Mouse (Mus musculus) embryonic facial prominence, embryonic 14.5 days (tissue): Measurements from ENCODE around the gene Fam227b. TPM values are rescaled to one million over a fixed set of nuclear protein-coding genes. Genes with fewer than 3 reads are reported as not detected.
A peak's percentile ranks its signal among the peaks of the same experiment; 100 is the strongest.

Source experiments
- ATAC-seq: fragments of 200-750 bp; cut with Nextera tagmentation; 2 replicates; pipeline ENCODE4 v1.8.0; 2017; ENCODE audit warnings: low read depth, moderate number of reproducible peaks, moderate TSS enrichment
- DNase-seq: peaks from one replicate; pipeline ENCODE4 v3.0.0-alpha.2; 2015; ENCODE audit warnings: low spot score
- H3K27ac ChIP-seq: fragments of 300-500 bp; sonication (generic); replicated peaks from 2 replicates; pipeline ENCODE4 v1.5.1; 2014; ENCODE audit warnings: low read depth, mild to moderate bottlenecking, low read length, moderate library complexity
- H3K27me3 ChIP-seq: fragments of 300-500 bp; sonication (generic); replicated peaks from 2 replicates; pipeline ENCODE4 v1.6.1; 2014; ENCODE audit warnings: low read length; ENCODE audit not compliant: control insufficient read depth, insufficient read depth
- H3K36me3 ChIP-seq: fragments of 300-500 bp; sonication (generic); 2 replicates; pipeline ENCODE4 v1.6.1; 2014; ENCODE audit warnings: low read length, mixed read lengths; ENCODE audit not compliant: control insufficient read depth, insufficient read depth
- H3K4me1 ChIP-seq: fragments of 300-500 bp; sonication (generic); 2 replicates; pipeline ENCODE4 v1.6.1; 2014; ENCODE audit warnings: antibody characterized with exemption, low read length; ENCODE audit not compliant: control insufficient read depth, insufficient read depth
- H3K4me2 ChIP-seq: fragments of 300-500 bp; sonication (generic); 2 replicates; pipeline ENCODE4 v1.6.1; 2014; ENCODE audit warnings: low read depth, mild to moderate bottlenecking, low read length, moderate library complexity, mixed read lengths
- H3K4me3 ChIP-seq: fragments of 300-500 bp; sonication (generic); 2 replicates; pipeline ENCODE4 v1.5.1; 2014; ENCODE audit warnings: low read depth, mild to moderate bottlenecking, low read length
- H3K9ac ChIP-seq: fragments of 300-500 bp; sonication (generic); 2 replicates; pipeline ENCODE4 v1.6.1; 2014; ENCODE audit warnings: low read depth, mild to moderate bottlenecking, low read length, moderate library complexity, mixed read lengths
- H3K9me3 ChIP-seq: fragments of 300-500 bp; sonication (generic); 2 replicates; pipeline ENCODE4 v1.6.1; 2016; ENCODE audit warnings: low read length; ENCODE audit not compliant: control insufficient read depth
- WGBS: fragments of 180-500 bp; shearing (Covaris S2); extraction: QIAGEN DNeasy Blood & Tissue Kit; methylation state at CpG from one replicate; pipeline ENCODE4 v1.1.7; 2014; 5-methylcytosine and 5-hydroxymethylcytosine counted together
- polyA plus RNA-seq: library from polyadenylated mRNA; unstranded; fragments of >200 nt; fragmentation: Nextera tagmentation; extraction: Ambion mirVana; gene quantifications from 2 replicates; pipeline ENCODE4 v1.2.1, GENCODE M21; 2014

The Fam227b gene
- polyA plus RNA-seq, 1 experiment from 2014 or later: 0.08 TPM

DNA sequence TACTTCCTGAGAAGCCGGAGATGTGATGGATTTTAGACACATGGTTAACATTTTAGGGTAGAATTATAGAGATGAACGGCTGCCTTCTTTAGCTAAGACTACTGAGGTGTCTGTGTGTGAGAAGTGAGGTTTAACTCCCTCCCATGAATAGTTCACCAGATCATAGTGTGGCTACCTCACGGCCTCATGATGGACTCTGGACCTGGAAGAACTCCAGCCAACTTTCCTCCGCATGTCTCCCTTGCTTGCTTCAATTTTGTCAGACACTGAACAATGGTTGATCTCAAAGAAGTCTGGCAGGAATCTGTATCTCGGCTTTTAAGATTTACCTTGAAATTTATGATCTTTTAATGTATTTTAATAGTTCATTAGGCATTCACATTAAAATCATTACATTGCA, 106.2 kb downstream of the Fam227b start:
- DNase-seq (no peak), ATAC-seq (no peak)
- no peaks in the 10 kb centered on the region for H3K9me3 ChIP-seq
- no peak overlapping the region for H3K4me2 ChIP-seq
- H3K36me3 ChIP-seq: no peaks in the 10 kb centered on the region
- H3K27me3 ChIP-seq: no peaks in the 10 kb centered on the region
- WGBS: 84% methylated on average over 5 of the region's 5 CpGs
- no peak overlapping the region for H3K4me3 ChIP-seq
- H3K27ac ChIP-seq: no peak overlapping the region
- H3K9ac ChIP-seq: no peak overlapping the region
- peaks cover under 1% of the 10 kb centered on the region for H3K4me1 ChIP-seq

DNA sequence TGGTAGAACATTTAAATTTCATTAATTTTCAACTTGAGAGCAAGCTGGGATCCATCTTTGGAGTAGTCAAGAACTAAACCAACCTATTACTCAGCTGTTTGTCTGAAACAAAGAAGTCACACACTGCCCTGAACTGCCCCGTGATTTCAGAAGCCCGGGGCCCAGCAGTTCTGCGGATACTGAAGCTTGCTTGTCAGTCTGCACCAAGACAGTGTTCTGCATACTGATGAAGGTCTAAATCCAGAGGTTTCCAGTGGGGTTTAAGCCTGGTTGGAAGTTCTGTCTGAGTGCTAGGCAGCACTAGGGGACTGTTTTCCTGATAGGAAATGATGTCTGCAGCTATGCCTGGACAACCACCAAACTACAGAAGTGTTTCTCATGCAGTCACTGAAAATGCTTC, 109.1 kb downstream of the Fam227b start:
- Histone ChIP-seq H3K4me1 (peaks cover 14% of the 10 kb centered on the region), H3K4me2 (no peak overlapping the region), H3K4me3 (no peak overlapping the region), H3K9me3 (no peaks in the 10 kb centered on the region), H3K27me3 (no peaks in the 10 kb centered on the region), H3K27ac (no peak overlapping the region), H3K9ac (no peak overlapping the region), H3K36me3 (no peaks in the 10 kb centered on the region)
- WGBS: 46% methylated on average over 3 of the region's 3 CpGs
- no peak for ATAC-seq
- no peak for DNase-seq

DNA sequence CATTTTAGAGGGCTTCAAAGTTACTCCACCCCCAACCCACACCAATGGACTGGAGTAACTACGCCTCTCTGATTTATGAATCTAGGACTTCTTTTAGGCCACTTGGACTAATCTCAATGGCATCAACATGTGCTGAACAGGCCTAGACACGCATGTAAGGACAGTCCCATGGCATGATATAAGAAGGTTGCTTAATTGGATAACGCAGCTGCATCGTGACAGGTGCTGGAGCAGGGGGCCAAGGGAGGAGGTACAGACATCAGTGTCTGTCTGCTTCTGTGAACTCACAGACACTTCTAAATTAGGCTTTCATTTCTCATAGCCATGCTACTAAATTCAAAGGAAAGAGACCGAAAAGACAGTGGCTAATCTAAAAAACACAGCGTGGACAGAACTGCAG, 110.6 kb downstream of the Fam227b start:
- no peak for DNase-seq
- ATAC-seq: 0 out of 2 replicates have a peak, but pooled peaks have one; percentile 50
- no peak overlapping the region for H3K9ac ChIP-seq
- H3K4me2 ChIP-seq: no peak overlapping the region
- no peak overlapping the region for H3K4me3 ChIP-seq
- 83% methylated on average over 6 of the region's 6 CpGs for WGBS
- H3K27ac ChIP-seq: no peak overlapping the region
- H3K9me3 ChIP-seq: no peaks in the 10 kb centered on the region
- no peaks in the 10 kb centered on the region for H3K27me3 ChIP-seq
- H3K4me1 ChIP-seq: peaks cover 14% of the 10 kb centered on the region
- no peaks in the 10 kb centered on the region for H3K36me3 ChIP-seq

DNA sequence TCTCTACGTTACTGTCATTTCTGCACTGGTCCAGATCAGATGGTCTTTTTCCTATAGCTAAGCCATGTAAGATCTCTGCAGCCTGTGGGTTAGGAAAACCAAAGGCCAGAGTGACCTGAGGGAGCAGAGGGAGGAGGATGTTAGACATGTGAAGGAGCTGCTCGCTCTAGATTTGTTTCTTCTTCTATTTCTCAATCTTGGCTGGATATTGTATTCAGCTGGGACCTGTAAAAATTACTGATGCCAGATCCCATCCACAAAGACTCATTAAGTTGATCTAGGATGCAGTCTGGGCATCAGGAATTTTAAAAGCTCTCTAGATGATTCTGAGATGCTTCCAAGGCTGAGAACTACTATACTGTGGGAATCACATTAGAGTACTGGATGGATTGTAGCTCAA, 111.2 kb downstream of the Fam227b start:
- H3K4me2 ChIP-seq: no peak overlapping the region
- 89% methylated on average over 2 of the region's 2 CpGs for WGBS
- H3K27ac ChIP-seq: no peak overlapping the region
- no peak overlapping the region for H3K4me3 ChIP-seq
- no peaks in the 10 kb centered on the region for H3K9me3 ChIP-seq
- H3K27me3 ChIP-seq: no peaks in the 10 kb centered on the region
- DNase-seq: no peak
- H3K9ac ChIP-seq: no peak overlapping the region
- ATAC-seq: no peak
- peaks cover 14% of the 10 kb centered on the region for H3K4me1 ChIP-seq
- H3K36me3 ChIP-seq: no peaks in the 10 kb centered on the region

DNA sequence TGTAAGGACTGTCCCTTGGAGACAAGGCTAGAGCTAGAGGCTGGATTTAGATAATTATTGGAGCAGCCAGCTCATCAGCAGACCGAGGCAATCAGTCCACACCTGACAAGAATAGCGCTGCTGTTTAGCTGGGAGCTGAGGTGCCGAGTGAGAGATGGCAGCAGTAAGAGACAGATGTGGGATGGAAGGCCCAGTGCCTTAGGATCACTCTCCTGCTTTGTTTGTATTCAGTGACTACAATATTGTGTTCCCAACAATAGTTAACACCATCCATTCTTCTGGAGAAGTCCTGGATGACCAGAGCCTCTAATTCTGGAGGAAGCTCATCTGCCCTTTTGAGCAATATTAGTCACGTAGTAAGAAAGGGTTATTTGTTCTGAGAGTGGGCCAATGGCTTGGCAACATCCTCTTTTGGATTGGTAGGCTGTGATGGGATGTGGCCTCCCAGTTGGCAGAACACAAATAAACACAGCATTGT, 112.4 kb downstream of the Fam227b start:
- Histone ChIP-seq H3K4me2 (peak overlapping the region; percentile 43; the same call in 1 of the 2 replicates), H3K36me3 (no peaks in the 10 kb centered on the region), H3K27me3 (no peaks in the 10 kb centered on the region), H3K4me3 (no peak overlapping the region), H3K27ac (no peak overlapping the region), H3K9ac (no peak overlapping the region), H3K4me1 (peaks cover 19% of the 10 kb centered on the region), H3K9me3 (no peaks in the 10 kb centered on the region)
- DNase-seq (no peak), ATAC-seq (no peak)
- 58% methylated on average over 4 of the region's 4 CpGs for whole genome bisulfite sequencing

DNA sequence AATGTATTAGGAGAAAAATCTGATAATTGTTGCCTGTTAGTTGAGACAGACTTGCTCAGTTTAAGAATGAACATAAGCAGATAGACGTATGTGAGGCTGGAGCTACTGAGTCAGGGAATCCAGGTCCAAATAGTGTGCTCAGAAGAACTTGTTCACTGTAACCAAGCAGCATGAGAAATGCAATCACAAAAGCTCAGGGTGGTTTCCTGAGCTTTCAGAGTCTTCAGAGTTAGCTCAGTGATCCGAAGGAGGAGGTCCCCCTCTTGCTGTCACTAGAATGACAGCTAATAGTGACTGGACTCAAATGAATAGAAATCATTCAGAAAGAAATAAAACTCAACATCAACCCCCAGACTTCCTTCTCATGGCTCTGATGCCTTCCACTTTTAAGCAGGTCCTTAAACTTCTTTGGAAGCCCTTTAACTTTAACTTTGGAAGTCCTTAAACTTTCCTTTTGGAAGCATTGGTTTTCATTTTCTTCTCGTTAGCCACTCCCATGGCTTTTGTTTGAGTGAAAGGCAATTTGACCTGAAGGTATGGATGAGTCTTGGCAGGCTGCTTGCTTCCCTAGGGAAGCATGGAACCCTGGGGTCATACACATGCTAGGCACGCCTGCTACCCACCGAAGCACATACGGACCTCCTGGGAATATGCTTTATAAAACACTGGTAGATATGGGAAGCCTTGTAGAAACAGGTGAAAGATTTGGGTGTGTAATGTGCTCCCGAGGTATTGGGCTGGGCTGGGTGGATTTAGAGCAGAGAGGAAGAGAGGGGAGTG, 113.4 kb downstream of the Fam227b start:
- no peaks in the 10 kb centered on the region for H3K9me3 ChIP-seq
- DNase-seq: no peak
- H3K4me3 ChIP-seq: peak overlapping the region; percentile 10
- peak overlapping the region; percentile 43 for H3K4me2 ChIP-seq
- ATAC-seq: no peak
- peaks cover 23% of the 10 kb centered on the region for H3K4me1 ChIP-seq
- no peak overlapping the region for H3K9ac ChIP-seq
- H3K27ac ChIP-seq: no peak overlapping the region
- no peaks in the 10 kb centered on the region for H3K36me3 ChIP-seq
- WGBS: 61% methylated on average over 7 of the region's 7 CpGs
- no peaks in the 10 kb centered on the region for H3K27me3 ChIP-seq

DNA sequence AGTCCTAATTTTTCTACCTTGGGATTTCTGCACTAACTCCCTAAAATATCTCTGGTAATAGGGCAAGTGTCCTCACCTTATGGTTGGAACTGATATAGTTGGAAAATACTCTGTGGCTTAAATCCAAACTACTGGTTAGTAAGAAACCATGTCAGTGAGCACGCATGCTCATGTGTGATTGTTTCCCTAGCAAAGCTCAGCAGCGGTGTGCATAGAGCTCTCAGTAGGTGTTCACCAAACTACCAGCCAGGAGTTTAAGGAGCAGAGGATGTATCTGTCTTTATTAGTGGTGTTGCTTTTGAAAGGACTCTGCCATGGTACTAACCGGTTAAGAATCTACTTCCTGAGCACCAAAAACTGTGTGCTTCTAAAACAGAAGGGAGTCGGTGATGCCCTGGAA, 115.7 kb downstream of the Fam227b start:
- DNase-seq (no peak), ATAC-seq (no peak)
- Histone ChIP-seq H3K27me3 (no peaks in the 10 kb centered on the region), H3K36me3 (no peaks in the 10 kb centered on the region), H3K9ac (peak overlapping the region; percentile 46), H3K4me1 (peaks cover 29% of the 10 kb centered on the region), H3K9me3 (no peaks in the 10 kb centered on the region), H3K27ac (no peak overlapping the region), H3K4me3 (peak overlapping the region; percentile 37), H3K4me2 (peak overlapping the region; percentile 43)
- 84% methylated on average over 4 of the region's 4 CpGs for WGBS

DNA sequence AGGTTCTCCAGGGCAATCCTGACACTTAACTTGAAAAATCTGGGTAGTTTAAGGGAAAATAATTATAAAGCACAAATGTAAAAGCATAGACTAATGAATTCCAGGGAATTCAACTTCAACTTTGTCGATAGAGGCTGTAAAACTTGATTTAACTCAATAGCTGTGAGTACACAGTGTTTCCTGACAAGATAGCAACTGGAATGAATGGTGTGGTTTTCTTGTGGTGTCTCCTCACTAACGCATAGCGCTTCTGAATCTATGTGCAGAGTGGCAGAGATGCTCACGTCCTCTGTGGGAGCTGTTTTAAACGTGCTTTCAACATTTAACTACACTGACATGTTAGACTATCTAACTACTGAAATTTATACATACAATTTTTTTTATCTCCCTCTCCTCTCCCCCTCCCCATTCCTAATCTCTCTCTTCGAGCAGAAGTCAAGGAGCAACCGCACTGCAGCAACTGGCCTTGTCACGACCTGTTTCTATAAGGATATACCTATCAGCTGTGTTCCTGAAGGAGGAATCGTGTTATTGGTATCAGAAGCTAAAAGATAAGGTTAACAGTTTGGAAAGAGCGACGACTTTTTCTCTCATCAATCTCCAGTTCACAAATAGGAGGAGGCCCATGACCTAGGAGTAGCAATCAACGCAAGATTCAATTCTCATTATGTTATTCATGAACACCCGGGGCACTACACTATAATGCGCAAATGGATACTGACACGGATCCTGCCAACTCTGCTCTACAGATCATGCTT, 116.6 kb downstream of the Fam227b start:
- Histone ChIP-seq H3K4me2 (peak overlapping the region; percentile 43), H3K4me3 (peak overlapping the region; percentile 37), H3K36me3 (no peaks in the 10 kb centered on the region), H3K9ac (peak overlapping the region; percentile 46), H3K27me3 (no peaks in the 10 kb centered on the region), H3K27ac (peak overlapping the region; percentile 79), H3K4me1 (peaks cover 25% of the 10 kb centered on the region), H3K9me3 (no peaks in the 10 kb centered on the region)
- no peak for DNase-seq
- WGBS: 64% methylated on average over 15 of the region's 15 CpGs
- ATAC-seq: no peak
